In genomic region chr4:86904969-86905368, GRCm38 (mm10) we compare ENCODE assay signal across 10 mouse cellular contexts. TPM values are rescaled to one million over a fixed set of nuclear protein-coding genes. Genes with fewer than 3 reads are reported as not detected.
DNase-seq lines count a peak whose midpoint lies in the region; ATAC-seq and TF ChIP-seq lines count a peak whose summit lies in the region.
"Had no signal": no experiment of that assay in that cellular context is flagged by ENCODE, and none has a peak within 500 bp of the region (broad histone marks: within the 10 kb centered on the region; RNA-seq: fewer than 3 reads in every experiment).

No protein-coding gene starts in this region.

- TF ChIP-seq POLR2A in ES-Bruce4 (IDR thresholded peaks at IDR 0.05; ENCODE audit: insufficient read depth, low read length), result no peak

- 46% methylated on average over 3 of the region's 3 CpGs for WGBS in kidney, postnatal 0 days
- 44% methylated on average over 3 of the region's 3 CpGs for WGBS in kidney, embryonic 15.5 days
- WGBS in midbrain, embryonic 14.5 days, result 39% methylated on average over 3 of the region's 3 CpGs

- no peaks in the 10 kb centered on the region for H3K9me3 ChIP-seq in kidney, postnatal 0 days (replicated peaks; ENCODE audit: low read length)
- no peaks in the 10 kb centered on the region for H3K9me3 ChIP-seq in kidney, embryonic 15.5 days (replicated peaks)
- no peaks in the 10 kb centered on the region for H3K9me3 ChIP-seq in ES-Bruce4 (replicated peaks; ENCODE audit: control insufficient read depth, insufficient read depth, low read length, poor library complexity, severe bottlenecking)
- no peaks in the 10 kb centered on the region for H3K9me3 ChIP-seq in midbrain, embryonic 14.5 days (ENCODE audit: control insufficient read depth, low read length)

- no peaks in the 10 kb centered on the region for H3K36me3 ChIP-seq in kidney, postnatal 0 days (ENCODE audit: insufficient read depth, low read length)
- no peaks in the 10 kb centered on the region for H3K36me3 ChIP-seq in kidney, embryonic 15.5 days
- no peaks in the 10 kb centered on the region for H3K36me3 ChIP-seq in ES-Bruce4 (ENCODE audit: control insufficient read depth, insufficient read depth, low read length, poor library complexity, severe bottlenecking)
- H3K36me3 ChIP-seq in midbrain, embryonic 14.5 days (ENCODE audit: control insufficient read depth, insufficient read depth, low read length), result no peaks in the 10 kb centered on the region

- no peak overlapping the region for H3K4me3 ChIP-seq in kidney, postnatal 0 days (replicated peaks; ENCODE audit: low read depth, low read length)
- no peak overlapping the region for H3K4me3 ChIP-seq in kidney, embryonic 15.5 days (replicated peaks)
- no peak overlapping the region for H3K4me3 ChIP-seq in ES-Bruce4 (ENCODE audit: low read depth, low read length)
- H3K4me3 ChIP-seq in midbrain, embryonic 14.5 days (replicated peaks; ENCODE audit: low read depth, low read length), result no peak overlapping the region

- no peak overlapping the region for H3K27ac ChIP-seq in kidney, postnatal 0 days
- no peak overlapping the region for H3K27ac ChIP-seq in kidney, embryonic 15.5 days
- H3K27ac ChIP-seq in ES-Bruce4 (ENCODE audit: insufficient read depth, low read length), result no peak overlapping the region
- H3K27ac ChIP-seq in midbrain, embryonic 14.5 days (replicated peaks; ENCODE audit: low read depth, low read length), result no peak overlapping the region

- peaks cover 3% of the 10 kb centered on the region; the same call in 1 of the 2 replicates for H3K4me1 ChIP-seq in kidney, postnatal 0 days (replicated peaks; ENCODE audit: insufficient read depth, low read length)
- H3K4me1 ChIP-seq in kidney, embryonic 15.5 days, result peaks cover 12% of the 10 kb centered on the region
- peaks cover 1% of the 10 kb centered on the region for H3K4me1 ChIP-seq in ES-Bruce4 (ENCODE audit: control insufficient read depth, insufficient read depth, low read length)
- no peaks in the 10 kb centered on the region for H3K4me1 ChIP-seq in midbrain, embryonic 14.5 days (ENCODE audit: control insufficient read depth, insufficient read depth, low read length)

- ATAC-seq in kidney, postnatal 0 days (replicated peaks; ENCODE audit: low FRiP score, low read depth), result no peak
- ATAC-seq in kidney, embryonic 15.5 days (replicated peaks; ENCODE audit: low FRiP score), result no peak
- no peak for ATAC-seq in midbrain, embryonic 14.5 days (ENCODE audit: low FRiP score, low TSS enrichment)

- no peak overlapping the region for H3K4me2 ChIP-seq in kidney, postnatal 0 days (ENCODE audit: low read length)
- H3K4me2 ChIP-seq in kidney, embryonic 15.5 days, result no peak overlapping the region
- H3K4me2 ChIP-seq in midbrain, embryonic 14.5 days (ENCODE audit: low read length), result no peak overlapping the region

- TF ChIP-seq CTCF in kidney, postnatal 0 days (IDR thresholded peaks at IDR 0.05; ENCODE audit: low read depth), result peak; percentile 43; the same call in 1 of the 2 replicates
- peak; percentile 64 for TF ChIP-seq CTCF in ES-Bruce4 (IDR thresholded peaks at IDR 0.05; ENCODE audit: low read depth, low read length)

- H3K27me3 ChIP-seq in kidney, postnatal 0 days (ENCODE audit: insufficient read depth, low read length), result no peaks in the 10 kb centered on the region
- H3K27me3 ChIP-seq in kidney, embryonic 15.5 days, result no peaks in the 10 kb centered on the region
- no peaks in the 10 kb centered on the region for H3K27me3 ChIP-seq in ES-Bruce4 (ENCODE audit: control insufficient read depth, insufficient read depth, low read length, poor library complexity, severe bottlenecking)
- no peaks in the 10 kb centered on the region for H3K27me3 ChIP-seq in midbrain, embryonic 14.5 days (ENCODE audit: control insufficient read depth, insufficient read depth, low read length)

- H3K9ac ChIP-seq in kidney, postnatal 0 days (ENCODE audit: low read depth, low read length), result no peak overlapping the region
- H3K9ac ChIP-seq in kidney, embryonic 15.5 days, result no peak overlapping the region
- no peak overlapping the region for H3K9ac ChIP-seq in ES-Bruce4 (ENCODE audit: low read depth, poor library complexity, severe bottlenecking)
- H3K9ac ChIP-seq in midbrain, embryonic 14.5 days (replicated peaks; ENCODE audit: low read length), result no peak overlapping the region

- no peak for DNase-seq in kidney, postnatal 0 days (ENCODE audit: low spot score)
- DNase-seq in 416B (ENCODE audit: low read depth), result peak; percentile 34
- peak; percentile 42 for DNase-seq in c-Kit-positive CD71-positive TER-119-positive erythroid progenitor cells, embryonic 14.5 days (ENCODE audit: low spot score)
- no peak for DNase-seq in ovary, postnatal 10 days (ENCODE audit: low spot score)
- no peak for DNase-seq in midbrain, embryonic 14.5 days
- DNase-seq in embryo, embryonic 10.5 days (ENCODE audit: low spot score), result no peak
- DNase-seq: cerebellum, adult 2 months; kidney, postnatal 4 days had no signal

- no peak for TF ChIP-seq EP300 in ES-Bruce4 (IDR thresholded peaks at IDR 0.05; ENCODE audit: insufficient read depth, low read depth, low read length)

RNA-seq across cellular contexts. Expression of gene Acer2, which starts 30.8 kb away (rescaled TPM):
- polyA plus RNA-seq in kidney, postnatal 0 days (2015; fragmentation: Nextera tagmentation; extraction: Ambion mirVana), result 47.9 and 55.5 TPM in 2 replicates
- polyA plus RNA-seq in kidney, embryonic 15.5 days (2015; fragmentation: Nextera tagmentation; extraction: Ambion mirVana), result 37.3 and 37.9 TPM in 2 replicates
- 20.8 and 22.1 TPM in 2 replicates for polyA plus RNA-seq in ES-Bruce4 (2011; ENCODE audit: insufficient read depth, insufficient read length, low read depth, missing spikeins)
- 22.5 and 26.8 TPM in 2 replicates for polyA plus RNA-seq in midbrain, embryonic 14.5 days (2014; fragmentation: Nextera tagmentation; extraction: Ambion mirVana)

RNA-seq across cellular contexts. Expression of gene Rps6, which starts 47.8 kb away (rescaled TPM):
- 781 TPM in 2 replicates for polyA plus RNA-seq in kidney, postnatal 0 days (2015; fragmentation: Nextera tagmentation; extraction: Ambion mirVana)
- polyA plus RNA-seq in kidney, embryonic 15.5 days (2015; fragmentation: Nextera tagmentation; extraction: Ambion mirVana), result 768 and 806 TPM in 2 replicates
- polyA plus RNA-seq in ES-Bruce4 (2011; ENCODE audit: insufficient read depth, insufficient read length, low read depth, missing spikeins), result 2,690 and 2,954 TPM in 2 replicates
- polyA plus RNA-seq in midbrain, embryonic 14.5 days (2014; fragmentation: Nextera tagmentation; extraction: Ambion mirVana), result 413 and 486 TPM in 2 replicates

Comparison
In these comparisons a context has a peak if more than half of its experiments do, and no peak if none do; other contexts are left out.
1. DNase-seq: peak in 416B (single experiment) and c-Kit-positive CD71-positive TER-119-positive erythroid progenitor cells, embryonic 14.5 days (single experiment); none in kidney, postnatal 0 days (single experiment), ovary, postnatal 10 days (single experiment), midbrain, embryonic 14.5 days (single experiment) and embryo, embryonic 10.5 days (single experiment).